Mouse (Mus musculus) forebrain, embryonic 13.5 days (tissue): Measurements from ENCODE around the gene 1700086D15Rik. TPM values are rescaled to one million over a fixed set of nuclear protein-coding genes. Genes with fewer than 3 reads are reported as not detected.

ENCODE experiments used
- ATAC-seq: fragments of 200-750 bp; cut with Nextera tagmentation; 2 replicates; pipeline ENCODE4 v1.8.0; 2017
- H3K27ac ChIP-seq: fragments of 300-500 bp; sonication (generic); 2 replicates; pipeline ENCODE4 v1.5.1; 2015; ENCODE audit warnings: inconsistent platforms, mild to moderate bottlenecking, moderate library complexity
- H3K27me3 ChIP-seq: fragments of 300-500 bp; sonication (generic); 2 replicates; pipeline ENCODE4 v1.6.1; 2015; ENCODE audit warnings: mild to moderate bottlenecking, inconsistent platforms
- H3K36me3 ChIP-seq: fragments of 300-500 bp; sonication (generic); 2 replicates; pipeline ENCODE4 v1.6.1; 2015; ENCODE audit warnings: mild to moderate bottlenecking, inconsistent platforms; ENCODE audit not compliant: poor library complexity, severe bottlenecking
- H3K4me1 ChIP-seq: fragments of 300-500 bp; sonication (generic); 2 replicates; pipeline ENCODE4 v1.6.1; 2015; ENCODE audit warnings: inconsistent platforms
- H3K4me2 ChIP-seq: fragments of 300-500 bp; sonication (generic); 2 replicates; pipeline ENCODE4 v1.6.1; 2015; ENCODE audit warnings: inconsistent platforms, mild to moderate bottlenecking, moderate library complexity
- H3K4me3 ChIP-seq: fragments of 300-500 bp; sonication (generic); 2 replicates; pipeline ENCODE4 v1.5.1; 2015; ENCODE audit warnings: mild to moderate bottlenecking, inconsistent platforms
- H3K9ac ChIP-seq: fragments of 300-500 bp; sonication (generic); 2 replicates; pipeline ENCODE4 v1.6.1; 2015; ENCODE audit warnings: mild to moderate bottlenecking, inconsistent platforms
- H3K9me3 ChIP-seq: fragments of 300-500 bp; sonication (generic); replicated peaks from 2 replicates; pipeline ENCODE4 v1.6.1; 2016; ENCODE audit warnings: inconsistent platforms
- WGBS: fragments of 180-500 bp; shearing (Covaris S2); methylation state at CpG from one replicate; pipeline ENCODE4 v1.1.7; 2015; 5-methylcytosine and 5-hydroxymethylcytosine counted together
- polyA plus RNA-seq: library from polyadenylated mRNA; unstranded; fragments of >200 nt; fragmentation: Nextera tagmentation; extraction: Ambion mirVana; gene quantifications from 2 replicates; pipeline ENCODE4 v1.2.1, GENCODE M21; 2015

1700086D15Rik gene
- 0.16 TPM in 1 of 2 replicates, not detected in the other for polyA plus RNA-seq

GRCm38 (mm10) chr11:65159791-65160190, at the start of gene 1700086D15Rik:
1700086D15Rik (minus strand) TSS chr11:65159891.
- ATAC-seq: no peak
- no peak within 1 kb of the TSS for H3K27ac ChIP-seq
- no peak within 1 kb of the TSS for H3K9ac ChIP-seq
- 96% methylated on average over 5 of the region's 5 CpGs for WGBS
- H3K27me3 ChIP-seq: no peaks in the 10 kb centered on the region
- no peaks in the 10 kb centered on the region for H3K9me3 ChIP-seq
- H3K4me3 ChIP-seq: no peak within 1 kb of the TSS
- peaks cover 19% of the 10 kb centered on the region for H3K4me1 ChIP-seq
- no peak within 1 kb of the TSS for H3K4me2 ChIP-seq
- H3K36me3 ChIP-seq: no peaks in the 10 kb centered on the region

GRCm38 (mm10) chr11:65209441-65209840, 49.8 kb upstream of the 1700086D15Rik start:
- H3K36me3 ChIP-seq: no peaks in the 10 kb centered on the region
- no peaks in the 10 kb centered on the region for H3K9me3 ChIP-seq
- WGBS: 52% methylated on average over 6 of the region's 6 CpGs
- no peak overlapping the region for H3K9ac ChIP-seq
- H3K4me1 ChIP-seq: no peaks in the 10 kb centered on the region
- no peaks in the 10 kb centered on the region for H3K27me3 ChIP-seq
- H3K4me2 ChIP-seq: no peak overlapping the region
- no peak overlapping the region for H3K27ac ChIP-seq
- no peak overlapping the region for H3K4me3 ChIP-seq
- ATAC-seq: no peak

GRCm38 (mm10) chr11:65205306-65205705, 45.6 kb upstream of the 1700086D15Rik start:
- no peak for ATAC-seq
- Histone ChIP-seq H3K27me3 (no peaks in the 10 kb centered on the region), H3K27ac (no peak overlapping the region), H3K4me3 (no peak overlapping the region), H3K4me2 (no peak overlapping the region), H3K9ac (no peak overlapping the region), H3K36me3 (no peaks in the 10 kb centered on the region), H3K9me3 (no peaks in the 10 kb centered on the region), H3K4me1 (no peaks in the 10 kb centered on the region)
- WGBS: 84% methylated on average over 5 of the region's 5 CpGs

DNA sequence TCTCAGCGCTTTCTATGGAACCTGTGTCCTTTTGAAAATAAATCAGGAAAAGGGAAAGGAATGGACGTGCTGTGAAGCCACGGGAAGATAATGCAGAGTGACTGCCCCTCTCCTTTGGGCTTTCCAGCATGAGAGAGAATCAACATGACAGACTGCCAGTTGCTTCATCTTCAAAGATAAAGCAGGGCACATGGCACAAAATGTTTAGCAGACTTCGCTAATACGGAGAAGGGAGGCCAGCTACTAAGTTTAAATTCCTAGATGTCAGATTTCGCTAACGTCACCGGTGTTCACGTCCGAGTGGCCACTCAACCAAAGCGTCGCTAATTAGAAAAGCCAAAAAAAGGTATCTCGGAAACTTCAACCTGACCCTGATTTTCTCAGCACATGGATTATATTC, 45.0 kb upstream of the 1700086D15Rik start:
- WGBS: 78% methylated on average over 13 of the region's 13 CpGs
- no peaks in the 10 kb centered on the region for H3K27me3 ChIP-seq
- no peaks in the 10 kb centered on the region for H3K9me3 ChIP-seq
- H3K4me1 ChIP-seq: no peaks in the 10 kb centered on the region
- H3K4me3 ChIP-seq: no peak overlapping the region
- ATAC-seq: no peak
- H3K36me3 ChIP-seq: no peaks in the 10 kb centered on the region
- H3K9ac ChIP-seq: no peak overlapping the region
- no peak overlapping the region for H3K27ac ChIP-seq
- H3K4me2 ChIP-seq: no peak overlapping the region

DNA sequence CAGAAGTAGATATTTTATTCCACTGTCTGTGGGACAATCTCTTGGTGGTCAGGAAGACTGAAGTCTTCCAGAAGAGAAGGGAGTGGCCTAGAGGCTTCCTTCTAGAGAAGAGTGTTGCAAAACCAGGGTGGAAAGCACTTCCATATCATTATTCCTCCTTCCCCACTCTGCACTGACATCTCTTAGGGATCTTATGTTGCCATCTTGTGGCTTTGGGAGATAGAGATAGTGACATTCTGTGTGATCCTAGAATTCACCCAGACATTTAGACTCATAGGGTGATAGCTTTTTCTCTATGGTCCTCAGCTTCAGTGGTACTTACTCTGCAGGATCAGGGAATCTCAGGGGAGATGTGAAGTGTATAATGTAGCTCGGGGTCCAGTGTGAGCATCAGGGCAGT, 43.3 kb upstream of the 1700086D15Rik start:
- WGBS: 78% methylated on average over 1 of the region's 1 CpGs
- H3K36me3 ChIP-seq: no peaks in the 10 kb centered on the region

DNA sequence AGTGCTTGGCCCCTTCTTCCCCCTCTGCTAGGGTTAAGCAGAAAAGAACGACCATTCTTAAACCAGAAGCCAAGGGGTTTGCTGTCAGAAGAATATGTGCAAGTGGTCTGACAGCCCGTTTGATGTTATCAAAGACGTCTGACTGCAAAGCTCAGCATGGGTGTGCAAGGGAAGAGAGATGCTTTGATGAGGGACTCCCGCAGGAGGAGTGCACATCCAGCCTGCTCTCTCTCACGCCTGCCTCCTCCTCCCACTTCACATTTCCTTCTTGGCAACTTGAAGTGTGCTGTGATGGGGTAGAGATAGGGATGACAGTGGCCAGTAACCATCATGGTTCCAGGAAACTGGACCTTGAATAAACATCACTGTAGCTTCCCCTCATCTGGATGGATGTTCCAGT, 42.5 kb upstream of the 1700086D15Rik start:
- H3K27me3 ChIP-seq: no peaks in the 10 kb centered on the region
- H3K9me3 ChIP-seq: no peaks in the 10 kb centered on the region
- no peak overlapping the region for H3K4me3 ChIP-seq
- no peak overlapping the region for H3K27ac ChIP-seq
- no peak for ATAC-seq
- H3K4me1 ChIP-seq: no peaks in the 10 kb centered on the region
- H3K36me3 ChIP-seq: no peaks in the 10 kb centered on the region
- WGBS: 43% methylated on average over 5 of the region's 5 CpGs
- no peak overlapping the region for H3K4me2 ChIP-seq
- H3K9ac ChIP-seq: no peak overlapping the region

More for the DNA sequence above, 43.3 kb upstream of the 1700086D15Rik start:
- H3K9ac ChIP-seq: no peak overlapping the region
- no peak overlapping the region for H3K4me2 ChIP-seq
- no peak overlapping the region for H3K4me3 ChIP-seq
- no peak overlapping the region for H3K27ac ChIP-seq
- H3K4me1 ChIP-seq: no peaks in the 10 kb centered on the region
- ATAC-seq: no peak
- no peaks in the 10 kb centered on the region for H3K27me3 ChIP-seq
- no peaks in the 10 kb centered on the region for H3K9me3 ChIP-seq

- no peak overlapping the region for H3K27ac ChIP-seq
- no peaks in the 10 kb centered on the region for H3K27me3 ChIP-seq
- H3K4me2 ChIP-seq: no peak overlapping the region
- no peak overlapping the region for H3K9ac ChIP-seq
- ATAC-seq: no peak
- H3K9me3 ChIP-seq: no peaks in the 10 kb centered on the region
- H3K4me3 ChIP-seq: no peak overlapping the region
- no peaks in the 10 kb centered on the region for H3K36me3 ChIP-seq
- no peaks in the 10 kb centered on the region for H3K4me1 ChIP-seq
- WGBS: 84% methylated on average over 3 of the region's 3 CpGs
Observed at GRCm38 (mm10) chr11:65198026-65198425, 38.3 kb upstream of the 1700086D15Rik start.

GRCm38 (mm10) chr11:65197280-65197679, 37.6 kb upstream of the 1700086D15Rik start:
- no peak overlapping the region for H3K4me2 ChIP-seq
- WGBS: 2% methylated on average over 3 of the region's 3 CpGs
- no peaks in the 10 kb centered on the region for H3K9me3 ChIP-seq
- H3K4me1 ChIP-seq: no peaks in the 10 kb centered on the region
- H3K27ac ChIP-seq: no peak overlapping the region
- H3K36me3 ChIP-seq: no peaks in the 10 kb centered on the region
- no peak overlapping the region for H3K4me3 ChIP-seq
- ATAC-seq: 0 out of 2 replicates have a peak, but pooled peaks have one; percentile 57
- H3K9ac ChIP-seq: no peak overlapping the region
- H3K27me3 ChIP-seq: no peaks in the 10 kb centered on the region

GRCm38 (mm10) chr11:65186974-65187373, 27.3 kb upstream of the 1700086D15Rik start:
- no peak overlapping the region for H3K9ac ChIP-seq
- no peak overlapping the region for H3K4me3 ChIP-seq
- no peaks in the 10 kb centered on the region for H3K36me3 ChIP-seq
- H3K4me2 ChIP-seq: no peak overlapping the region
- ATAC-seq: no peak
- 88% methylated on average over 12 of the region's 12 CpGs for WGBS
- no peak overlapping the region for H3K27ac ChIP-seq
- no peaks in the 10 kb centered on the region for H3K27me3 ChIP-seq
- no peaks in the 10 kb centered on the region for H3K4me1 ChIP-seq
- no peaks in the 10 kb centered on the region for H3K9me3 ChIP-seq

GRCm38 (mm10) chr11:65185114-65185513, 25.4 kb upstream of the 1700086D15Rik start:
- no peak for ATAC-seq
- Histone ChIP-seq H3K27me3 (no peaks in the 10 kb centered on the region), H3K4me3 (no peak overlapping the region), H3K4me1 (no peaks in the 10 kb centered on the region), H3K27ac (no peak overlapping the region), H3K9me3 (no peaks in the 10 kb centered on the region), H3K4me2 (no peak overlapping the region), H3K36me3 (no peaks in the 10 kb centered on the region), H3K9ac (no peak overlapping the region)
- 97% methylated on average over 1 of the region's 1 CpGs for WGBS

GRCm38 (mm10) chr11:65170121-65170750, 10.5 kb upstream of the 1700086D15Rik start:
- no peaks in the 10 kb centered on the region for H3K9me3 ChIP-seq
- no peak for ATAC-seq
- no peaks in the 10 kb centered on the region for H3K4me1 ChIP-seq
- H3K4me2 ChIP-seq: no peak overlapping the region
- no peaks in the 10 kb centered on the region for H3K36me3 ChIP-seq
- no peak overlapping the region for H3K9ac ChIP-seq
- H3K27me3 ChIP-seq: no peaks in the 10 kb centered on the region
- WGBS: 82% methylated on average over 4 of the region's 4 CpGs
- no peak overlapping the region for H3K27ac ChIP-seq
- H3K4me3 ChIP-seq: no peak overlapping the region

- H3K4me2 ChIP-seq: peak within 1 kb of the TSS; percentile 93
- H3K27ac ChIP-seq: no peak within 1 kb of the TSS; the same call in 1 of the 2 replicates
- peak within 1 kb of the TSS; percentile 85 for H3K4me3 ChIP-seq
- peak; percentile 99 for ATAC-seq
- no peaks in the 10 kb centered on the region for H3K27me3 ChIP-seq
- H3K9ac ChIP-seq: peak within 1 kb of the TSS; percentile 91
- 1% methylated on average over 21 of the region's 27 CpGs for WGBS
- no peaks in the 10 kb centered on the region for H3K9me3 ChIP-seq
- peaks cover 14% of the 10 kb centered on the region for H3K4me1 ChIP-seq
- H3K36me3 ChIP-seq: no peaks in the 10 kb centered on the region
Observed at GRCm38 (mm10) chr11:65162767-65163120, 3.1 kb upstream of the 1700086D15Rik start, which contains the start of gene Arhgap44. Arhgap44 (minus strand) TSS chr11:65162961.
